Mouse (Mus musculus) lung, postnatal 36 days (tissue): ENCODE results near the gene Arsj.
A peak's percentile ranks its signal among the peaks of the same experiment; 100 is the strongest.

ENCODE experiments used
- DNase-seq: peaks from one replicate; pipeline ENCODE4 v3.0.0; 2022; ENCODE audit warnings: mixed read lengths

The Arsj gene

GRCm38 (mm10) chr3:126363568-126364505, at the start of gene Arsj:
TSS of gene Arsj (plus strand) at chr3:126363684.
- peak; percentile 42 for DNase-seq

GRCm38 (mm10) chr3:126324872-126325498, 38.5 kb upstream of the Arsj start:
- no peak for DNase-seq

- DNase-seq = peak; percentile 34
These were observed 37.4 kb upstream of the Arsj start for GRCm38 (mm10) chr3:126325891-126326627.

GRCm38 (mm10) chr3:126326628-126327325, 36.7 kb upstream of the Arsj start:
- DNase-seq = no peak

- DNase-seq = peak; percentile 15
These were observed 28.2 kb upstream of the Arsj start for GRCm38 (mm10) chr3:126335329-126335728.

GRCm38 (mm10) chr3:126344745-126345144, 18.7 kb upstream of the Arsj start:
- no peak for DNase-seq

- no peak for DNase-seq
These were observed 3.7 kb upstream of the Arsj start for GRCm38 (mm10) chr3:126359760-126360159.

- DNase-seq = no peak
These were observed 1.1 kb upstream of the Arsj start for GRCm38 (mm10) chr3:126362392-126362791.

- no peak for DNase-seq
These were observed 456 bp upstream of the Arsj start for GRCm38 (mm10) chr3:126362931-126363525.

- DNase-seq = no peak
These were observed 1.1 kb downstream of the Arsj start for GRCm38 (mm10) chr3:126364555-126364954.

GRCm38 (mm10) chr3:126370571-126370970, 7.1 kb downstream of the Arsj start:
- no peak for DNase-seq

GRCm38 (mm10) chr3:126372815-126373545, 9.5 kb downstream of the Arsj start:
- no peak for DNase-seq

GRCm38 (mm10) chr3:126373721-126374120, 10.2 kb downstream of the Arsj start:
- DNase-seq = no peak

- DNase-seq = no peak
These were observed 15.8 kb downstream of the Arsj start for GRCm38 (mm10) chr3:126379252-126379651.

- DNase-seq = no peak
These were observed 16.2 kb downstream of the Arsj start for GRCm38 (mm10) chr3:126379702-126380101.

GRCm38 (mm10) chr3:126383276-126383675, 19.8 kb downstream of the Arsj start:
- no peak for DNase-seq

- DNase-seq = no peak
These were observed 21.4 kb downstream of the Arsj start for GRCm38 (mm10) chr3:126384657-126385438.

- DNase-seq = no peak
These were observed 34.0 kb downstream of the Arsj start for GRCm38 (mm10) chr3:126397451-126397850.

GRCm38 (mm10) chr3:126397985-126398630, 34.6 kb downstream of the Arsj start:
- no peak for DNase-seq

GRCm38 (mm10) chr3:126400726-126401125, 37.2 kb downstream of the Arsj start:
- no peak for DNase-seq
